Mouse (Mus musculus): Measurements from ENCODE around the gene Mars. TPM values are rescaled to one million over a fixed set of nuclear protein-coding genes. Genes with fewer than 3 reads are reported as not detected.

Gene Mars
- polyA plus RNA-seq, 1 experiment from 2014 or later = 108 TPM

- peak overlapping the region; percentile 94 for H3K27ac ChIP-seq (ENCODE audit: low read length)
- H3K4me1 ChIP-seq (ENCODE audit: control insufficient read depth, insufficient read depth, low read length) = peaks cover 38% of the 10 kb centered on the region
- H3K4me3 ChIP-seq (ENCODE audit: low read length) = peak overlapping the region; percentile 75
- 1% methylated on average over 19 of the region's 19 CpGs for WGBS
- H3K36me3 ChIP-seq (ENCODE audit: control insufficient read depth, insufficient read depth, low read length) = peaks cover 20% of the 10 kb centered on the region
- no peaks in the 10 kb centered on the region for H3K9me3 ChIP-seq (ENCODE audit: control insufficient read depth, low read length)
- H3K27me3 ChIP-seq (replicated peaks; ENCODE audit: control insufficient read depth, insufficient read depth, low read length) = no peaks in the 10 kb centered on the region
- peak; percentile 36 for ATAC-seq
- peak overlapping the region; percentile 82 for H3K9ac ChIP-seq (ENCODE audit: low read depth, low read length)
- H3K4me2 ChIP-seq (ENCODE audit: low read depth, low read length) = peak overlapping the region; percentile 72
Observed at GRCm38 (mm10) chr10:127290930-127291880, 20.4 kb downstream of the Mars start.

GRCm38 (mm10) chr10:127290307-127290929, 21.2 kb downstream of the Mars start:
- Histone ChIP-seq H3K9me3 (ENCODE audit: control insufficient read depth, low read length) (no peaks in the 10 kb centered on the region), H3K4me3 (ENCODE audit: low read length) (peak overlapping the region; percentile 75), H3K4me1 (ENCODE audit: control insufficient read depth, insufficient read depth, low read length) (peaks cover 46% of the 10 kb centered on the region), H3K4me2 (ENCODE audit: low read depth, low read length) (peak overlapping the region; percentile 72), H3K36me3 (ENCODE audit: control insufficient read depth, insufficient read depth, low read length) (peaks cover 23% of the 10 kb centered on the region), H3K9ac (ENCODE audit: low read depth, low read length) (peak overlapping the region; percentile 85), H3K27ac (ENCODE audit: low read length) (peak overlapping the region; percentile 99), H3K27me3 (replicated peaks; ENCODE audit: control insufficient read depth, insufficient read depth, low read length) (no peaks in the 10 kb centered on the region)
- WGBS = 0% methylated on average over 43 of the region's 47 CpGs
- ATAC-seq = peak; percentile 86

- Histone ChIP-seq H3K4me1 (ENCODE audit: control insufficient read depth, insufficient read depth, low read length) (peaks cover 49% of the 10 kb centered on the region), H3K4me3 (ENCODE audit: low read length) (peak overlapping the region; percentile 75), H3K27me3 (replicated peaks; ENCODE audit: control insufficient read depth, insufficient read depth, low read length) (no peaks in the 10 kb centered on the region), H3K9me3 (ENCODE audit: control insufficient read depth, low read length) (no peaks in the 10 kb centered on the region), H3K36me3 (ENCODE audit: control insufficient read depth, insufficient read depth, low read length) (peaks cover 24% of the 10 kb centered on the region), H3K9ac (ENCODE audit: low read depth, low read length) (peak overlapping the region; percentile 85), H3K4me2 (ENCODE audit: low read depth, low read length) (peak overlapping the region; percentile 71), H3K27ac (ENCODE audit: low read length) (peak overlapping the region; percentile 99)
- peak; percentile 31 for ATAC-seq
- WGBS = under 1% methylated on average over 15 of the region's 15 CpGs
Observed at GRCm38 (mm10) chr10:127289573-127290191, 21.9 kb downstream of the Mars start.

- WGBS = 0% methylated on average over 46 of the region's 65 CpGs
- Histone ChIP-seq H3K9ac (ENCODE audit: low read depth, low read length) (peak within 1 kb of the TSS; percentile 85), H3K36me3 (ENCODE audit: control insufficient read depth, insufficient read depth, low read length) (peaks cover 19% of the 10 kb centered on the region), H3K27ac (ENCODE audit: low read length) (peak within 1 kb of the TSS; percentile 99), H3K27me3 (replicated peaks; ENCODE audit: control insufficient read depth, insufficient read depth, low read length) (no peaks in the 10 kb centered on the region), H3K4me2 (ENCODE audit: low read depth, low read length) (peak within 1 kb of the TSS; percentile 71), H3K4me1 (ENCODE audit: control insufficient read depth, insufficient read depth, low read length) (peaks cover 49% of the 10 kb centered on the region), H3K4me3 (ENCODE audit: low read length) (peak within 1 kb of the TSS; percentile 75), H3K9me3 (ENCODE audit: control insufficient read depth, low read length) (no peaks in the 10 kb centered on the region)
- peak; percentile 47 for ATAC-seq
Observed at GRCm38 (mm10) chr10:127288800-127289572, 22.6 kb downstream of the Mars start, which contains the start of gene Mbd6. Mbd6 (minus strand) TSS chr10:127289018.

GRCm38 (mm10) chr10:127288328-127288799, 23.2 kb downstream of the Mars start:
- Histone ChIP-seq H3K9ac (ENCODE audit: low read depth, low read length) (peak overlapping the region; percentile 85), H3K9me3 (ENCODE audit: control insufficient read depth, low read length) (no peaks in the 10 kb centered on the region), H3K4me2 (ENCODE audit: low read depth, low read length) (peak overlapping the region; percentile 71), H3K27me3 (replicated peaks; ENCODE audit: control insufficient read depth, insufficient read depth, low read length) (no peaks in the 10 kb centered on the region), H3K4me1 (ENCODE audit: control insufficient read depth, insufficient read depth, low read length) (peaks cover 49% of the 10 kb centered on the region), H3K4me3 (ENCODE audit: low read length) (peak overlapping the region; percentile 75), H3K27ac (ENCODE audit: low read length) (peak overlapping the region; percentile 99), H3K36me3 (ENCODE audit: control insufficient read depth, insufficient read depth, low read length) (peaks cover 23% of the 10 kb centered on the region)
- 0% methylated on average over 21 of the region's 28 CpGs for WGBS
- ATAC-seq = no peak; the same call in 1 of the 2 replicates

- Histone ChIP-seq H3K4me3 (ENCODE audit: low read length) (peak overlapping the region; percentile 75), H3K36me3 (ENCODE audit: control insufficient read depth, insufficient read depth, low read length) (peaks cover 26% of the 10 kb centered on the region), H3K9ac (ENCODE audit: low read depth, low read length) (peak overlapping the region; percentile 85), H3K4me1 (ENCODE audit: control insufficient read depth, insufficient read depth, low read length) (peaks cover 45% of the 10 kb centered on the region), H3K4me2 (ENCODE audit: low read depth, low read length) (peak overlapping the region; percentile 71), H3K27ac (ENCODE audit: low read length) (peak overlapping the region; percentile 99), H3K9me3 (ENCODE audit: control insufficient read depth, low read length) (no peaks in the 10 kb centered on the region), H3K27me3 (replicated peaks; ENCODE audit: control insufficient read depth, insufficient read depth, low read length) (no peaks in the 10 kb centered on the region)
- 0% methylated on average over 3 of the region's 3 CpGs for WGBS
- no peak for ATAC-seq
Observed at GRCm38 (mm10) chr10:127287936-127288293, 23.7 kb downstream of the Mars start.

- 46% methylated on average over 15 of the region's 15 CpGs for WGBS
Observed at GRCm38 (mm10) chr10:127287271-127287935, 24.2 kb downstream of the Mars start.

GRCm38 (mm10) chr10:127286730-127287129, 24.9 kb downstream of the Mars start:
- no peak for ATAC-seq
- H3K4me3 ChIP-seq (ENCODE audit: low read length) = peak overlapping the region; percentile 75
- peaks cover 37% of the 10 kb centered on the region for H3K4me1 ChIP-seq (ENCODE audit: control insufficient read depth, insufficient read depth, low read length)

More at GRCm38 (mm10) chr10:127287271-127287935, 24.2 kb downstream of the Mars start:
- Histone ChIP-seq H3K4me2 (ENCODE audit: low read depth, low read length) (peak overlapping the region; percentile 71), H3K4me1 (ENCODE audit: control insufficient read depth, insufficient read depth, low read length) (peaks cover 44% of the 10 kb centered on the region), H3K9me3 (ENCODE audit: control insufficient read depth, low read length) (no peaks in the 10 kb centered on the region), H3K27me3 (replicated peaks; ENCODE audit: control insufficient read depth, insufficient read depth, low read length) (no peaks in the 10 kb centered on the region), H3K36me3 (ENCODE audit: control insufficient read depth, insufficient read depth, low read length) (peaks cover 28% of the 10 kb centered on the region), H3K4me3 (ENCODE audit: low read length) (peak overlapping the region; percentile 75), H3K9ac (ENCODE audit: low read depth, low read length) (peak overlapping the region; percentile 85), H3K27ac (ENCODE audit: low read length) (peak overlapping the region; percentile 99)
- no peak for ATAC-seq

More at GRCm38 (mm10) chr10:127286730-127287129, 24.9 kb downstream of the Mars start:
- Histone ChIP-seq H3K27me3 (replicated peaks; ENCODE audit: control insufficient read depth, insufficient read depth, low read length) (no peaks in the 10 kb centered on the region), H3K36me3 (ENCODE audit: control insufficient read depth, insufficient read depth, low read length) (peaks cover 33% of the 10 kb centered on the region), H3K9ac (ENCODE audit: low read depth, low read length) (peak overlapping the region; percentile 85), H3K27ac (ENCODE audit: low read length) (peak overlapping the region; percentile 99; the same call in 1 of the 2 replicates), H3K4me2 (ENCODE audit: low read depth, low read length) (peak overlapping the region; percentile 71), H3K9me3 (ENCODE audit: control insufficient read depth, low read length) (no peaks in the 10 kb centered on the region)
- 46% methylated on average over 7 of the region's 7 CpGs for WGBS
